Mouse (Mus musculus): ENCODE data around the gene Caly.
A peak's percentile ranks its signal among the peaks of the same experiment; 100 is the strongest.

The Caly gene

GRCm38 (mm10) chr7:140082242-140082678 is at the start of gene Caly:
Gene Caly, minus strand, starts transcription at chr7:140082548.
- no peak for DNase-seq (ENCODE audit: low read depth, low spot score)

GRCm38 (mm10) chr7:140127911-140128310 is 45.6 kb upstream of the Caly start:
- no peak for DNase-seq (ENCODE audit: low read depth, low spot score)

GRCm38 (mm10) chr7:140126934-140127333 is 44.6 kb upstream of the Caly start:
- no peak for DNase-seq (ENCODE audit: low read depth, low spot score)

GRCm38 (mm10) chr7:140126022-140126350 is 43.6 kb upstream of the Caly start:
- no peak for DNase-seq (ENCODE audit: low read depth, low spot score)

- peak; percentile 72 for DNase-seq (ENCODE audit: low read depth, low spot score)
These were observed 43.1 kb upstream of the Caly start for GRCm38 (mm10) chr7:140125278-140126021.

GRCm38 (mm10) chr7:140124382-140124781 is 42.0 kb upstream of the Caly start:
- no peak for DNase-seq (ENCODE audit: low read depth, low spot score)

GRCm38 (mm10) chr7:140122765-140123164 is 40.4 kb upstream of the Caly start:
- DNase-seq (ENCODE audit: low read depth, low spot score): no peak

GRCm38 (mm10) chr7:140121338-140121910 is 39.1 kb upstream of the Caly start:
- DNase-seq (ENCODE audit: low read depth, low spot score): no peak

GRCm38 (mm10) chr7:140120484-140120883 is 38.1 kb upstream of the Caly start:
- no peak for DNase-seq (ENCODE audit: low read depth, low spot score)

- DNase-seq (ENCODE audit: low read depth, low spot score): peak; percentile 68
These were observed 34.1 kb upstream of the Caly start, which contains the start of gene Echs1 for GRCm38 (mm10) chr7:140116329-140117054. Gene Echs1, minus strand, starts transcription at chr7:140116476.

GRCm38 (mm10) chr7:140115583-140116328 is 33.4 kb upstream of the Caly start, which contains the start of gene Paox:
Gene Paox, plus strand, starts transcription at chr7:140115799.
- no peak for DNase-seq (ENCODE audit: low read depth, low spot score)

- DNase-seq (ENCODE audit: low read depth, low spot score): no peak
These were observed 29.6 kb upstream of the Caly start for GRCm38 (mm10) chr7:140111943-140112342.

GRCm38 (mm10) chr7:140104009-140104408 is 21.7 kb upstream of the Caly start:
- no peak for DNase-seq (ENCODE audit: low read depth, low spot score)

- peak; percentile 71 for DNase-seq (ENCODE audit: low read depth, low spot score)
These were observed 19.9 kb upstream of the Caly start, which contains the start of gene Fuom for GRCm38 (mm10) chr7:140101993-140102860. Gene Fuom, minus strand, starts transcription at chr7:140102441.

GRCm38 (mm10) chr7:140101498-140101897 is 19.1 kb upstream of the Caly start:
- DNase-seq (ENCODE audit: low read depth, low spot score): no peak

GRCm38 (mm10) chr7:140098466-140098865 is 16.1 kb upstream of the Caly start:
- DNase-seq (ENCODE audit: low read depth, low spot score): no peak

- no peak for DNase-seq (ENCODE audit: low read depth, low spot score)
These were observed 13.7 kb upstream of the Caly start for GRCm38 (mm10) chr7:140096055-140096454.

GRCm38 (mm10) chr7:140095556-140095955 is 13.2 kb upstream of the Caly start:
- no peak for DNase-seq (ENCODE audit: low read depth, low spot score)

- no peak for DNase-seq (ENCODE audit: low read depth, low spot score)
These were observed 12.6 kb upstream of the Caly start for GRCm38 (mm10) chr7:140094954-140095353.

GRCm38 (mm10) chr7:140092924-140093528 is 10.7 kb upstream of the Caly start, which contains the start of gene Prap1:
Gene Prap1, plus strand, starts transcription at chr7:140093395.
- no peak for DNase-seq (ENCODE audit: low read depth, low spot score)
